Mouse (Mus musculus): Measurements from ENCODE around the gene Rrp12.
"Not testable (repeated sequence)": the region's sequence is repeated elsewhere in the genome, so short reads cannot be mapped to it uniquely, and the experiment has no call there.

Rrp12 gene

GRCm38 (mm10) chr19:41847992-41848851, 47.8 kb downstream of the Rrp12 start, which contains the start of gene Frat2:
Frat2 (minus strand) TSS chr19:41848132.
- DNase-seq (ENCODE audit: low spot score): peak; percentile 84

GRCm38 (mm10) chr19:41847614-41847991, 48.4 kb downstream of the Rrp12 start:
- not testable (repeated sequence) for DNase-seq (ENCODE audit: low spot score)

GRCm38 (mm10) chr19:41847091-41847581, 48.8 kb downstream of the Rrp12 start:
- DNase-seq (ENCODE audit: low spot score): no peak

DNA sequence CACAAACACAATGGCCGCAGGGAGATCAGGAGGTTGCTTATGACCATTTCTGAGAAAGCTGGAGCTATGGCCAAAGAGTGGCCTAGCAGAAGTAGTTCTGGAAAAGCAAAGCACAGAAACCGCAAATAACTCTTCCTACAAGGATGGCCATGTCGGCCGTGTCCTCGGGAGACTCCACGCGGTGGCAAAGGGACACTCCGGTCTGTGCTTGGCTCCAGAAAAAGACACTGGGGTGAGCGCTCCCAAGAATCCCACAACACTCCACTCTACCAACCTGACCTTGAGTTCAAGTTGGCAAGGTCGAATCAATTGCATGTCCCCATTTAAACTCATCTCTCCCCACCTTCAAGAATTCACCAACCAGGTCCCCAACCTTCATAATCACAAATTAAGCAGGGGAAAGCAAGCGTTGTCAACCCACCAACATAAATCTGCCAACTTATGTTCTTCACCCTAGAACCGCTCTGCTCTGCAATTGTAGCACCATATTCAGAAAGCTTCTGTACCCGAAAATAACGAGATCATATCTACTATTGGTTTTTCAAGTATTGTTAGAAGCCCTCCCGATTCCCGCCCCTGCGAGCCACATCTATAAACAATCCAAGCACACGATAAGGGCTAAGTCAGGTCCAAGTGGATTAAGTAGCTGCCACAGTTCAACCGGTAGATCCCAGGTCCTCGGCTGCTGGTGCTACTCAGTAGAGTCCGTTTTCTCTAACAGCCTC, 49.4 kb downstream of the Rrp12 start:
- peak; percentile 32 for DNase-seq (ENCODE audit: low spot score)

DNA sequence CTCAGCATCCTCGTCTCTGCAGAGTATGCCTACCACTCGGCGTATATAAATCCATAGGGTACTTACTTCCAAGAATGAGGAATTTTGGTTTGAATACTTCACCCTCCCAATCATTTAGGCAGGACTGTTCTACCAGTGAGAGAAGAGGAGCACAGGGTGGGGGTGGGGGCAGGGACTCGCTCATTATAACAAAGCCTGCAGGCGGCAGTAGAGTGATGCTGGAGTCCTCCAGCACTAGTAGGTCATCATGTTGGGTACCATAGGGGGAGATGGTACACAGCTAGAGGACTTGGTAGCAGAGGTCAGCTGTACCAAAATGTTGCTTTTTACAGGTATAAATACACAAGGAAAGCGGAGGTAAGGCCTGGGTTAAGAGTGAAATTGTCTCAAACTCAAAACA, 51.6 kb downstream of the Rrp12 start:
- no peak for DNase-seq (ENCODE audit: low spot score)

GRCm38 (mm10) chr19:41842706-41843105, 53.3 kb downstream of the Rrp12 start:
- DNase-seq (ENCODE audit: low spot score): no peak

- no peak for DNase-seq (ENCODE audit: low spot score)
These were observed 53.8 kb downstream of the Rrp12 start for GRCm38 (mm10) chr19:41842196-41842595.

- DNase-seq (ENCODE audit: low spot score): no peak
These were observed 54.7 kb downstream of the Rrp12 start for GRCm38 (mm10) chr19:41841105-41841750.

- no peak for DNase-seq (ENCODE audit: low spot score)
These were observed 56.3 kb downstream of the Rrp12 start for GRCm38 (mm10) chr19:41839685-41840084.

GRCm38 (mm10) chr19:41838808-41839207, 57.2 kb downstream of the Rrp12 start:
- peak; percentile 37 for DNase-seq (ENCODE audit: low spot score)

DNA sequence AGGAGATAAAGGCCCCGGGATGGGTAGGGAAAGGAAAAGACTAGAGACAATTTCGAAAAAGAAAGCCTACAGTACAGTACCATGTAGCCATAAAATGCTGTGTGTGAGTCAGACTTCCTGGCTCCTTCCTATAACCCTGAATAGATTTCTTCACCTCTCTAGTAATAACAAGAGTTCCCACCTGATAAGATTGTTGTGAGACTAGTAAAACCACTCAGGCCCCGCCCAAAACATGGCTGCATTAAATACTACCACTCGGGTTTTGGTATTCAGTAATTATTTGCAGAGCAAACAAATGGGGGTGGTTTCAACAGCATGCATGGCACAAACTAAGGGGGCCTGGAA, 58.1 kb downstream of the Rrp12 start:
- peak; percentile 73 for DNase-seq (ENCODE audit: low spot score)

- peak; percentile 74 for DNase-seq (ENCODE audit: low spot score)
These were observed 58.6 kb downstream of the Rrp12 start for GRCm38 (mm10) chr19:41837194-41837916.

DNA sequence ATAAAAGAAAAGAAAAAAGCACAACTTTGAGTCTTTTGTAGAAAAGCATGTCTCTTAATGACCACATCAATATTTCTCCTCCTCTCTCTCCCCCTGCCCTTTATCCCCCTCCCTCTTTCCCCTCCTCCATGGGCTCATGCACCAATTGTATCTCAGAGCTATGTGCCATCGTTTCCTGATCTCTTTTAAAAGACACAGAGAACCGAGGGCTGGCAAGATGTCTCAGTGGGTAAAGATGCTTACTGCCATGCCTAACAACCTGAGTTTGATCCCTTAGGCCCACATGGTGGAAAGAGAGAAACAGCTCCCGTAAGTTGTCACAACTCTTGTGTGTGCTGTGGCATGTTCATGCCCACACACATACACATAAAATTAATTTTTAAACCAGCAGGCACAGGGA, 59.3 kb downstream of the Rrp12 start:
- no peak for DNase-seq (ENCODE audit: low spot score)

DNA sequence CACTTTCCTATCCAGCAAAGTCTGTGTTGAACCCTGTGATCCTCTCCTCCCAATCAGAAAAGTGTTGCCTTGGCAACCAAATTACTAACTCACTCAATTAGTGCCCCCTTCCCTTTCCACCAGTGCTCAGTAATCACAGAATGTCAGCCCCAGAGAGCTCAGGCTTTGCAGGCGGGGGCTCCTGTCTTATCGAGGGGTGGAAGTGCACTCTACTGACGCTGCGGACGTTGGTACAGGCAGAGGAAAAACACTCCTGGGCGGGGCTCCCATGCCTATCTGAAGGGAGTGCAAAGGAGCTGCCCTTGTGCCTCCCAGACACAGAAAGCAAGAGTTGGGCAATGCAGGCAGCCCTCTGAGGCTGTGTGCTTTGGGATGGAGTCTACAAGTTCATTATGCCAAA, 60.2 kb downstream of the Rrp12 start:
- DNase-seq (ENCODE audit: low spot score): peak; percentile 86

- no peak for DNase-seq (ENCODE audit: low spot score)
These were observed 60.6 kb downstream of the Rrp12 start for GRCm38 (mm10) chr19:41835407-41835806.

GRCm38 (mm10) chr19:41832501-41833201, 63.3 kb downstream of the Rrp12 start:
- no peak for DNase-seq (ENCODE audit: low spot score)

- no peak for DNase-seq (ENCODE audit: low spot score)
These were observed 64.1 kb downstream of the Rrp12 start for GRCm38 (mm10) chr19:41831718-41832391.

DNA sequence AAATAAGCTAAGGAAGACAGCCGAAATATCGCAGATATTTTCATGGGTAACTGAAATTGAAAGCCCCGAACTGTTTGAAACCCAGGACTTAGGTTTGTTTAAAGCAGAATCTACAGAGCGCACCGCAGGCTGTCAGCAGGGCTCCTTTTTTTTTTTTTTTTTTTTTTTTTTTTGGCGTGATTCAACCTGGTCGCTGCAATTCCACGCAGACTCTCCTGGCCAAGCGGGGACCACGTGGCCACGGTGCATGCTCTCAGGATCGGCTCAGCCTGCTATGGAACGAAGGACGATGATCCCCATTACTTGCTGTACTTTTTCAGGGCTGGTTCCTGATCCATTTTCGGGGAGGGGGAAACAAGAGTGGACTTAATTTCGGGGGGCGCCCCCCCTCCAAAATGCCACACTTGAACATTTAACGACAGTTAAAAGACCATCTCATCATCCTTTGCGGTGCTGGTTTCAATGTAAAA, 64.8 kb downstream of the Rrp12 start:
- DNase-seq (ENCODE audit: low spot score): peak; percentile 37

- DNase-seq (ENCODE audit: low spot score): peak; percentile 45
These were observed 65.6 kb downstream of the Rrp12 start for GRCm38 (mm10) chr19:41830106-41831031.

All from c-Kit-positive CD71-positive TER-119-positive erythroid progenitor cells, embryonic 14.5 days (primary cell).